Mouse (Mus musculus) cortical plate, adult 2 months (tissue): ENCODE results near the gene Myb.

Experiments
- CTCF ChIP-seq: fragments of 200-500 bp; IDR thresholded peaks from 2 replicates; pipeline ENCODE4 v1.5.1; 2011; ENCODE audit warnings: mild to moderate bottlenecking, control low read depth, low read length; ENCODE audit not compliant: insufficient read depth; ENCODE audit errors: extremely low read depth
- POLR2A ChIP-seq: fragments of 200-500 bp; IDR thresholded peaks from 2 replicates; pipeline ENCODE4 v1.6.1; 2011; ENCODE audit warnings: mild to moderate bottlenecking, low read length, control low read depth; ENCODE audit not compliant: insufficient read depth; ENCODE audit errors: extremely low read depth

DNA sequence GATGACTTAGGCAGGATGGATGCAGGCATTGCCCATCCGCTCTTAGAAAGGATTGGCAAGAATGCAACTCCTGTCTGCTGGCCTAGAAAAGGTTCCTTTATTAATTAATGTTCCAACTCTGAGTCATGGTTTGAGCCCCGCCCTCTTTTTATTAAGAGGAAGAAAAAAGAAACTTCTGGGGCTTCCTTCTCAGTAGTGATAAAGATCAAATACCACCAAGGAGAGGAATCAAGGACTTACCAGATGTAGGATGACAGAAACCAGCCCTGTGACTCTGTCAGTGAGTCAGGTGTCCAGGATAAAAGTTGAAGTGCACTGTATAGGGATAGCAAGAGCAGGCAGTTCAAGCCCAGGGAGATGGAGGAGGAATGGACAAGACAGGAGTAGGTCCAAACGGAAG is 42.4 kb downstream of the Myb start:
- no peak for TF ChIP-seq CTCF
- TF ChIP-seq POLR2A: no peak
